Mouse (Mus musculus) brain, embryonic 14.5 days (tissue): Measurements from ENCODE around the gene Scamp3.

Source experiments
- CTCF ChIP-seq: fragments of 200-500 bp; IDR thresholded peaks from 2 replicates; pipeline ENCODE4 v1.5.1; 2012; ENCODE audit warnings: inconsistent platforms, mild to moderate bottlenecking, moderate library complexity, borderline replicate concordance; ENCODE audit not compliant: insufficient read depth, insufficient read length; ENCODE audit errors: extremely low read depth
- POLR2A ChIP-seq: fragments of 200-500 bp; IDR thresholded peaks from 2 replicates; pipeline ENCODE4 v1.6.1; 2012; ENCODE audit warnings: mild to moderate bottlenecking, inconsistent platforms, borderline replicate concordance; ENCODE audit not compliant: poor library complexity, insufficient read depth, insufficient read length, severe bottlenecking; ENCODE audit errors: extremely low read depth

DNA sequence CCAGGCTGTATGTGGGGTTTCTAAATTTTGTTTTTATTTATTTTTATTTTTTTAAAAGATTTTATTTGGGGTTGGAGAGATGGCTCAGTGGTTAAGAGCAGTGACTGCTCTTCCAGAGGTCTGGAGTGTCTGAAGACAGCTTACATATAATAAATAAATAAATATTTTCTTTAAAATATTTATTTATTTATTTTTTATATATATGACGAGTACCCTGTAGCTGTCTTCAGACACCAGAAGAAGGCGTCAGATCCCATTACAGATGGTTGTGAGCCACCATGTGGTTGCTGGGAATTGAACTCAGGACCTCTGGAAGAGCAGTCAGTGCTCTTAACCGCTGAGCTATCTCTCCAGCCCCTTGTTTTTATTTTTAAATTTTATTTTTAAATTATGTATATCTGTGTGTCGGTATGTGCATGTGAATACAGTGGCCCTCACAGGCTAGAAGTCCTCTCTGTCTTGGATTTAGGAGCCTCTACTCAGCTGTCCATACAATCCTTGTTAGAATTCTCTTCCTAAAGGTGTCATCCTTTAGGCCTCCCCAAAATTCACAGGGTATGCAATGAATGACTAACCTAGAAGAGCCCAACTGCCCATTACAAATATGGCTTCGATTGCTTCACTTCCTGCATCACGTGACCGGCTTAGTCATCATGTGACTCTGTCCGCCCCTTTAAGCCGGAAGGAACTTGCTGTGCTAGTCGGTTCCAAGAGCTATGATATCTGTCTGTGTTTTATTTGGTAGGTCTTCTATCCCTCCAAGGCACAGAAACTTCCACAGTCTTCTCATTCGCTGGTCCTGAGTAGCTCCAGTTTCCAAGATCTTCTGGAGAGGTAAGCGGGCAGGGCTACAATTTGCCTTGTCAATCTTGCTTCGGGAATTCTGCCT is 25.2 kb downstream of the Scamp3 start, which contains the start of gene Gba:
- TF ChIP-seq CTCF = no peak
- TF ChIP-seq POLR2A = no peak
